Mouse (Mus musculus) hindbrain, embryonic 14.5 days (tissue): ENCODE results near the gene Phrf1. TPM values are rescaled to one million over a fixed set of nuclear protein-coding genes. Genes with fewer than 3 reads are reported as not detected.

Experiments used
- ATAC-seq: fragments of 200-750 bp; cut with Nextera tagmentation; 2 replicates; pipeline ENCODE4 v1.8.0; 2017; ENCODE audit warnings: moderate number of reproducible peaks, mild to moderate bottlenecking, moderate TSS enrichment, moderate library complexity; ENCODE audit not compliant: low FRiP score
- DNase-seq: peaks from one replicate; pipeline ENCODE4 v3.0.0-alpha.2; 2015; ENCODE audit warnings: low spot score
- H3K27ac ChIP-seq: fragments of 300-500 bp; sonication (generic); 2 replicates; pipeline ENCODE4 v1.5.1; 2014; ENCODE audit warnings: mild to moderate bottlenecking, moderate library complexity
- H3K27me3 ChIP-seq: fragments of 300-500 bp; sonication (generic); 2 replicates; pipeline ENCODE4 v1.6.1; 2014; ENCODE audit warnings: mild to moderate bottlenecking, low read length, mixed read lengths; ENCODE audit not compliant: control insufficient read depth, insufficient read depth
- H3K36me3 ChIP-seq: fragments of 300-500 bp; sonication (generic); replicated peaks from 2 replicates; pipeline ENCODE4 v1.6.1; 2014; ENCODE audit not compliant: control insufficient read depth, insufficient read depth
- H3K4me1 ChIP-seq: fragments of 300-500 bp; sonication (generic); replicated peaks from 2 replicates; pipeline ENCODE4 v1.6.1; 2014; ENCODE audit warnings: antibody characterized with exemption, low read length, mixed read lengths; ENCODE audit not compliant: control insufficient read depth, insufficient read depth
- H3K4me2 ChIP-seq: fragments of 300-500 bp; sonication (generic); replicated peaks from 2 replicates; pipeline ENCODE4 v1.6.1; 2014; ENCODE audit warnings: mild to moderate bottlenecking, moderate library complexity
- H3K4me3 ChIP-seq: fragments of 300-500 bp; sonication (generic); replicated peaks from 2 replicates; pipeline ENCODE4 v1.5.1; 2014; ENCODE audit warnings: mild to moderate bottlenecking, low read length
- H3K9ac ChIP-seq: fragments of 300-500 bp; sonication (generic); 2 replicates; pipeline ENCODE4 v1.6.1; 2014
- H3K9me3 ChIP-seq: fragments of 300-500 bp; sonication (generic); 2 replicates; pipeline ENCODE4 v1.6.1; 2016; ENCODE audit warnings: low read length; ENCODE audit not compliant: control insufficient read depth
- WGBS: fragments of 180-500 bp; shearing (Covaris S2); extraction: QIAGEN DNeasy Blood & Tissue Kit; methylation state at CpG from one replicate; pipeline ENCODE4 v1.1.7; 2014; 5-methylcytosine and 5-hydroxymethylcytosine counted together
- polyA plus RNA-seq: library from polyadenylated mRNA; unstranded; fragments of >200 nt; fragmentation: Nextera tagmentation; extraction: Ambion mirVana; gene quantifications from 2 replicates; pipeline ENCODE4 v1.2.1, GENCODE M21; 2014

Phrf1 gene
- polyA plus RNA-seq, 1 experiment from 2014 or later, result 63.5 TPM

DNA sequence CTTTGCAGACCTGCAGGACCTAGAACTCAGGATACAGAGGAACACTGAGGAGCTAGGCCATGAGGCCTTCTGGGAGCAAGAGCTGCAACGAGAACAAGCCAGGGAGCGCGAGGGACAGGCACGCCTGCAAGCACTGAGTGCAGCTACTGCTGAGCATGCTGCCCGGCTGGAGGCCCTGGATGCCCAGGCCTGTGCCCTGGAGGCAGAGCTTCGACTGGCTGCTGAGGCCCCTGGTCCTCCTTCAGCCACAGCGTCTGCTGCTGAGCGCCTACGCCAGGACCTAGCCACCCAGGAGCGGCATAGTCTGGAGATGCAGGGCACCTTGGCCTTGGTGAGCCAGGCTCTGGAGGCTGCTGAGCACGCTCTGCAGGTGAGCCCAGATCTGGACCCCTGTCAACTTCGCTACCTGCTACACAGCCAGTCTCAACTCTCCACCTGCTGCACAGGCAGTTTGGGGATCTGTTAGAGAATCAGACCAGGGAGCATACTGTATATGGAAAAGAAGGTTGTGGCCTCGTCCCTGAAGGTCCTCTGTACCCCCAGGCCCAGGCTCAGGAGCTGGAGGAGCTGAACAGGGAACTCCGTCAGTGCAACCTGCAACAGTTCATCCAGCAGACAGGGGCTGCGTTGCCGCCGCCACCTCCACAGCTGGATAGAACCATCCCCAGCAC lies 11.1 kb upstream of the Phrf1 start:
- ATAC-seq (no peak), DNase-seq (no peak)
- Histone ChIP-seq H3K36me3 (no peaks in the 10 kb centered on the region; the same call in 1 of the 2 replicates), H3K27me3 (no peaks in the 10 kb centered on the region), H3K27ac (no peak overlapping the region), H3K9ac (no peak overlapping the region), H3K4me2 (no peak overlapping the region), H3K9me3 (no peaks in the 10 kb centered on the region), H3K4me3 (no peak overlapping the region), H3K4me1 (peaks cover 28% of the 10 kb centered on the region)
- 89% methylated on average over 17 of the region's 17 CpGs for WGBS

DNA sequence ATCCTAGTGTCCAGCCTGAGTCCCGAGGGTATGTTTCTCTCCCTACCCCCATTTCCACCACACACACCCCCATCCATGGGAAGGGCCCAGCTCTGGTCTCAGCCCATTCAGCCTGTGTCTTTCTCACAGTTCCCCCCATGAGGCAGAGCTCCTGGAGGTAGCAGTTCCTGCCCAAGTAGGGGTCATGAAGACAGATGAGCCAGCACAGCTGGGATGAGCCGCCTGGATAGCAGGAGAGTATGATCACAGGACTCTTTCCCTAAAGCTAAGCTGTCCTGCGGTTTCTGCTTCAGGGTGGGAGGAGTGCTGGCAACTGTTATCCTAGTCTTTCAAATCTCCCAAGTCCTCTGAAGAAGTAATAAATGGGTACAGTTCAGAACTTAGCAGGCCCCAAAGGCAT lies 10.4 kb upstream of the Phrf1 start:
- no peak for ATAC-seq
- Histone ChIP-seq H3K27me3 (no peaks in the 10 kb centered on the region), H3K4me1 (peaks cover 32% of the 10 kb centered on the region), H3K36me3 (no peaks in the 10 kb centered on the region; the same call in 1 of the 2 replicates), H3K9ac (no peak overlapping the region), H3K4me2 (no peak overlapping the region), H3K27ac (no peak overlapping the region), H3K4me3 (no peak overlapping the region), H3K9me3 (no peaks in the 10 kb centered on the region)
- DNase-seq, result no peak
- 85% methylated on average over 3 of the region's 3 CpGs for WGBS

DNA sequence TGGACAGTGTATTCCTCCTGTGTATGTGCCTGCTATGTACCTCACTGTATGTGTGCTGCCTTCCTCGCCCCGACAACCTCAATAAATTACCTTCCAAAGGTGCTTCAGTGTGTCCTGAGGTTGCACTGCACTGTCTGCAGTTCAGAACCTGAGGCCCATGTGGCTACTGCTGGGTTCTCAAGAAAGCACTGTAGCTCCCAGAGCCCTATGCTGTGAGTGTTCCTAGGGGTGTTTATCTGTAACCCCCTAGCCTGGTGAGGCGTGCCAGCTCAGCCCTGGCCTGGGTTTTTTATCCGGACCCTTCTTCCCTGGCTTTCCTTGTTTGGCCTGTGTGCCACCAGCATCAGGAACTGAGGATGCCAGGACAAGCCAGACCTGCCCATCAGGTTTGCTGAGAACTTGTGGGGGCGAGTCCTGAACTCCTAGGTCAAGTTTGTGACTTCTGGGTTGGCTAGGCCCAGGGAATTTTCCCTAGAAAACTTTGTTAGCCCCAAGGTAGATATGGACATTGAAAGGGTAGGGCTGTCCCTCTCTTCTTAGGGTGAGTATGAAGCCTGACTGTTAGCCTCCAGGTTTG lies 9.9 kb upstream of the Phrf1 start:
- 88% methylated on average over 5 of the region's 5 CpGs for WGBS
- no peaks in the 10 kb centered on the region; the same call in 1 of the 2 replicates for H3K36me3 ChIP-seq
- H3K4me2 ChIP-seq, result no peak overlapping the region
- no peak for DNase-seq
- H3K27ac ChIP-seq, result no peak overlapping the region
- ATAC-seq, result no peak
- peaks cover 32% of the 10 kb centered on the region for H3K4me1 ChIP-seq
- no peaks in the 10 kb centered on the region for H3K9me3 ChIP-seq
- H3K4me3 ChIP-seq, result no peak overlapping the region
- no peak overlapping the region for H3K9ac ChIP-seq
- H3K27me3 ChIP-seq, result no peaks in the 10 kb centered on the region

DNA sequence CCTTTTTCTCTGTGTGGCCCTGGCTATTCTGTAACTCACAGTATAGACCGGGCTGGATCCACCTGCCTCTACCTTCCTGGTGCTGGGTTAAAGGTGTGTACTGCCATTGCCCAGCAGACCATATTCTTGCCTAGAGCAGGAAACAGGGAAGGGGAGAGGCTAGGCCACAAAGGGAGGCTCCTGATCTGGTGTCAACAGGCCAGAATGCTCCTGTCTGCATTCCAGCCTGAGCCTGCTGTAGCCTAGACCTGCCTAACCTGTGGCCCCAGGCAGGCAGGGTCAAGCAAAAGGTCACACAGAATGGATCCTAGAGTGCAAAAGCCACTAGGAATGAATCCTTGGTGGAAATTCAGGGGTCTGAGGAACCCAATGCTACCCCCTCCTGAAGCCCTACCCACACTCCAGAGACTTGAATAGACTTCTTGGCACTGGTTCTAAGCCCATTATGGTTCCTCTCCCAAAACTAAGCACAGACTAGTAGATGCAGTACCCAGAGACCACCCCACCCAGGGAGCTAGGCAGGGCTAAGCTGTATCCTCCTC lies 9.0 kb upstream of the Phrf1 start:
- Histone ChIP-seq H3K9ac (no peak overlapping the region), H3K27ac (no peak overlapping the region), H3K36me3 (no peaks in the 10 kb centered on the region; the same call in 1 of the 2 replicates), H3K27me3 (no peaks in the 10 kb centered on the region), H3K4me1 (peaks cover 32% of the 10 kb centered on the region), H3K4me2 (no peak overlapping the region), H3K9me3 (no peaks in the 10 kb centered on the region), H3K4me3 (no peak overlapping the region)
- ATAC-seq (no peak), DNase-seq (no peak)
- WGBS, result 100% methylated on average over 1 of the region's 1 CpGs

DNA sequence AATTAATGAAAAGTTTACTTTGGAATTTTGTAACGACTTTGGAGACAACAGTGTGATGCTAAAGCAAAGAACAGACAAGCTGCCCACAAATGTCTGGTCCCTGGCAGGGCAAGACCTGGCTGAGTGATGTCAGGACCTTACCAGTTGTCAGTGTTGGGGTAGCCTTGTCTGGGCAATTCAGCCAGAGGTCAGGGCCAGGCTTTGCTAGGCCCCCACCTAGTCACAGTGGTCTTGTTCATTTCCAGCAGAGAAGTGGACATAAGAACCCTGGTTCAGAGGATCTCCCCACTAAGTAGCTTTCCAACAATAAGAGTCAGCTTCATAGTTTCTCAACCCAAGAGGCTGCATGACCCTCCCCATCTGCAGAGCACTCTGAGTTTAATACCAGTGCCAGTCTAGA lies 8.2 kb upstream of the Phrf1 start:
- H3K9ac ChIP-seq, result no peak overlapping the region
- WGBS, result 85% methylated on average over 1 of the region's 1 CpGs
- H3K9me3 ChIP-seq, result no peaks in the 10 kb centered on the region
- H3K4me3 ChIP-seq, result no peak overlapping the region
- no peaks in the 10 kb centered on the region; the same call in 1 of the 2 replicates for H3K36me3 ChIP-seq
- H3K4me2 ChIP-seq, result no peak overlapping the region
- H3K27ac ChIP-seq, result no peak overlapping the region
- DNase-seq (no peak), ATAC-seq (no peak)
- no peaks in the 10 kb centered on the region for H3K27me3 ChIP-seq
- H3K4me1 ChIP-seq, result peaks cover 27% of the 10 kb centered on the region

DNA sequence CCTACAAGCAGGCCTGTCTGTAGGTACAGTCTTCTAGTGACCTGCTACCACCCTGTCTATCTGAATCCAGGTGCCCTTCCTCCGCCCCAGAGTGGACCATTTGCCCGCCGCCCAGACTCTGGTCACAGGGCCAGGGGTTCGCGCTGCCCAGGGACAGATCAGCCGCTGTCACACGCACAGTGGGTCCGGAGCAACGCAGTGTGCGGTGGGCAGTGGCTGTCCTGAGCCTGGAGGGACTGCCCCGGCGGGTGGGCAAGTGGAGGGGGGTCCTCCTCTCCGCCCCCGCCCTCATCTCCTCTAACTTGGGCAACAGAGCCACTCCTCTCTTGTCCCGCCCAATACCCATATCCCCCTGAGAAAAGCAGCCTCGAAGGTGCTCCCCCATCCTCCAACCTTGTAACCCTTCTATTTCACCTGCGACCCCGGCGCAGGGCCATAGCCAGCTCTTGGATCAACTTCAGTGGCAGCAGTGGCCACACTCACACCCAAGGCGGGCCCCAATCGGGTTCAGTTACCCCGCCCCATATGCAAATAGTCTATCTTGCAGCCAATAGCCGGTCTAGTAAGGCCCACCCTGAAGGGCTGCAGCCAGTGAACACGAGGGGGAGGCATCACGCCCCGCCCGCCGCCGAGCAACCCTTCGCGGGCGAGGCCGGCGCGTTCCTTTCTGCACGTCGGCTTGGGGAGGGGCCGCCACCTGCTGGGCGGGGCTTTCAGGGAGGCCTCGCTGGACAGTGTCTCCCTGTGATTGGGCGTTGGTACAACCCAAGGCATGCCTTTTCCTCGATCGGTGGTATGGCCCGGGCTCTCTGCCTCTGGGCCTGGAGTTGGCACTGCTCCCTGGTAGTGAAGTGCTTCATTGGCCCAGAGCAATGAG lies 7.1 kb upstream of the Phrf1 start:
- 3% methylated on average over 43 of the region's 44 CpGs for WGBS
- no peaks in the 10 kb centered on the region; the same call in 1 of the 2 replicates for H3K36me3 ChIP-seq
- H3K27ac ChIP-seq, result peak overlapping the region; percentile 68
- DNase-seq, result peak; percentile 93
- ATAC-seq, result peak; percentile 96
- H3K4me2 ChIP-seq, result peak overlapping the region; percentile 76
- H3K4me3 ChIP-seq, result peak overlapping the region; percentile 36
- H3K4me1 ChIP-seq, result peaks cover 23% of the 10 kb centered on the region
- H3K9ac ChIP-seq, result peak overlapping the region; percentile 64
- no peaks in the 10 kb centered on the region for H3K27me3 ChIP-seq
- H3K9me3 ChIP-seq, result no peaks in the 10 kb centered on the region

DNA sequence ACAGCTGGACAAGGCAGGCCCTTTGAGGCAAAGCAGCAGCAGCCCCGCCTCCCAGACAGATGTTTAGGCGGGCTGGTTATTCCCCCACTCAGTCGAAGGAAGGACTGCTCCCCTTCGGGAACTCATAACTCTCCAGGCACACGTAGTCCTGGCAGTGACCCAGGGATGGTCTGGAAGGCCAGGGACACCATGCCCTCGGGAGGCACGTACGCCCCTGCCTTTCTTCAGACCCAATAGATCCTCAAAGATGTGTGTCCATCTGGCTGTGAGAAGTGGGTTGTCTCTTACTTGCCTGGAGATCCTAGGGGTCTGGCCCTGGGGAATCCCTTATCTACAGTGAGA lies 6.5 kb upstream of the Phrf1 start:
- DNase-seq (peak; percentile 24), ATAC-seq (no peak)
- WGBS, result 8% methylated on average over 8 of the region's 8 CpGs
- Histone ChIP-seq H3K9ac (peak overlapping the region; percentile 64), H3K27me3 (no peaks in the 10 kb centered on the region), H3K36me3 (no peaks in the 10 kb centered on the region; the same call in 1 of the 2 replicates), H3K27ac (peak overlapping the region; percentile 68), H3K4me1 (peaks cover 18% of the 10 kb centered on the region), H3K4me3 (peak overlapping the region; percentile 36), H3K4me2 (peak overlapping the region; percentile 76), H3K9me3 (no peaks in the 10 kb centered on the region)

DNA sequence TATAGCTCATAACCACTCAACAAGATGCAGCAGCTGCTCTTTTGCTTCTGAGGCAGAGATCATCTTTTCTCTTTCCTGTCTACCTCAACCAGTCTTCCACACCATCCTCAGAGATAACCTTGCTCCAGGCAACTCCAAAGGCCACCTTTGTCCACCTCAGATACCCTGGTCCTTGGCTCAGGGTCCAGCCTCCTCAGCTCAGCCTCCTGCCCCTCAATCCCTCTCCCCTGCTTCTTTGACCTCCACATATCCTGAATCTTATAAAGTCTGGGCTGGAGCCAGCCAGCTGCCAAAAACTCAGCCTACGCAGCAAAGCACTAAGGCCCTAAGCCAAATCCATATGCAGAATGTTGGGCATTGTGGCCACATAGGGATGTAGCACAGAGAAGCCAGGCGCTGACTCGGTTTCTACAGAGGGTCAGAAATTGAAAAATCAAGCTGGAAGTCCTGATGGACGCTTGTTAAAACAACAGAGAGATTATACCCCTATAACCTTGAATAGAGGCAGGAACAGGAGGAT lies 5.8 kb upstream of the Phrf1 start:
- Histone ChIP-seq H3K4me3 (no peak overlapping the region), H3K27ac (no peak overlapping the region), H3K27me3 (no peaks in the 10 kb centered on the region), H3K4me2 (no peak overlapping the region), H3K9ac (no peak overlapping the region), H3K4me1 (peaks cover 18% of the 10 kb centered on the region), H3K36me3 (no peaks in the 10 kb centered on the region; the same call in 1 of the 2 replicates), H3K9me3 (no peaks in the 10 kb centered on the region)
- WGBS, result 91% methylated on average over 4 of the region's 4 CpGs
- DNase-seq (no peak), ATAC-seq (no peak)

DNA sequence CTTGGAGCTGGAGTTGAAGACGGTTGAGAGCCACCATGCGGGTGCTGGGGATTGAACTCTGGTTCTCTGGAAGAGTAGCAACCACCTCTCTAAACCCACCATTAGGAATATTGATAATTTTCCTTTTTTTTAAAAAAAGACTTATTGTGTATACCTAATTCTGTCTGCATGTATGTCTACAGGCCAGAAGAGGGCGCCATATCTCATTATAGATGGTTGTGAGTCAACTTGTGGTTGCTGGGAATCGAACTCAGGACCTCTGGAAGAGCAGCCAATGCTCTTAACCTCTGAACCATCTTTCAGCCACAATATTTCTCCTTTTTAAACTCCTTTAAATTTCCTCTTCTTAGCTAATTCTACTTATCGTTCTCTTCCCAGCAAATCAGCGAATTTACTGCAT lies 2.0 kb upstream of the Phrf1 start:
- H3K9ac ChIP-seq, result no peak overlapping the region
- no peaks in the 10 kb centered on the region for H3K9me3 ChIP-seq
- WGBS, result 87% methylated on average over 6 of the region's 6 CpGs
- H3K4me3 ChIP-seq, result no peak overlapping the region
- DNase-seq (no peak), ATAC-seq (no peak)
- no peak overlapping the region for H3K4me2 ChIP-seq
- H3K27ac ChIP-seq, result no peak overlapping the region
- no peaks in the 10 kb centered on the region for H3K27me3 ChIP-seq
- H3K36me3 ChIP-seq, result peaks cover 13% of the 10 kb centered on the region
- H3K4me1 ChIP-seq, result peaks cover 25% of the 10 kb centered on the region
